Mouse (Mus musculus): Measurements from ENCODE around the gene Daam1. TPM values are rescaled to one million over a fixed set of nuclear protein-coding genes. Genes with fewer than 3 reads are reported as not detected.

The Daam1 gene
- polyA plus RNA-seq, 1 experiment from 2014 or later, result 26.5 TPM

DNA sequence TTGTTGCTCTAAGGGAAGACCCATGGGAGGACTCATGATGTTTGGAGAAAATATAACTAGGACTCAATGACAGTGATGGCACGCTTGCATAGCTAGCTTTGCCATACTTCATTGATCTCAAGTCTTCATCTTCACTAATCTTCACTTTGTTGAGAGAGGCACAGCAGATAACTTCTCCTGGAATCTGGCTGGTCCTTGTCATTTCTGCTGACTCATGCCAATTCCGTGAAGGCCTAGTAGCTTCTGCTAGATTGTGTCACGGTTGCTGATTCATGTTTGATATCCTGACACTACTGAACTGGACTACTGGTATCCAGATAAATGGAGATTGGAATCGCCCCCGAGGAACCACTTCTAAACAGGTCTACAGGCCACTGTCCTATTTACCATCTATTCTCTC is 192.7 kb downstream of the Daam1 start:
- WGBS, result over 99% methylated on average over 5 of the region's 5 CpGs
- 0 out of 2 replicates have a peak, but pooled peaks cover 4% of the 10 kb centered on the region for H3K4me1 ChIP-seq (replicated peaks)
- no peak overlapping the region for H3K27ac ChIP-seq (replicated peaks)
- H3K36me3 ChIP-seq, result no peaks in the 10 kb centered on the region
- H3K4me2 ChIP-seq, result no peak overlapping the region
- ATAC-seq (ENCODE audit: low FRiP score, low read depth), result no peak
- H3K9me3 ChIP-seq, result no peaks in the 10 kb centered on the region
- no peak overlapping the region for H3K9ac ChIP-seq
- no peak overlapping the region for H3K4me3 ChIP-seq
- no peaks in the 10 kb centered on the region for H3K27me3 ChIP-seq

DNA sequence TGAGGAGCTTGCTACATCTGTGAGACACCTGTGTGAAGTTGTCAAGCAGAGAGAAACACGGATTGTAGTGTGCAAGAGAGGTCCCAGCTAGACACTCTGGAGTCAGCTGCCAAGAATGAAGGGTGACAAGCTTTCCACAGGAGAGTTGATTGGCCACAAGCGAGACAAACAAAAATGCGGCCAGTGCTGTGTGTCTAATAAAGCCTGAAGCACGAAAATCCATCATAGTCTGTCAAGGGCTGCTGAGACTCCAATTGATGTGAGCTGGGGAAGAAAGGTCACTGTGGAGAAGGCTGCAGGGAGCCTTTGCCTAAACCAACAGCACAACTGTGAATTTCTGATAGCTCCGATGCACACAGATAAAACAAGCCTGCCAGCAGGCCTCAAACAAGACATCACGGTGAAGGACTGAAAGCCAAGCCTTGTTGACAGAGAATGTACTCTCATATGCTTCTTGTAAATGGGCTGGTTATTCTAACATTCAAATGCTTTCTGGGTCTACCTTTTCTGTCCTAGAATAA is 194.5 kb downstream of the Daam1 start:
- Histone ChIP-seq H3K36me3 (no peaks in the 10 kb centered on the region), H3K4me1 (replicated peaks) (0 out of 2 replicates have a peak, but pooled peaks cover 4% of the 10 kb centered on the region), H3K9me3 (no peaks in the 10 kb centered on the region), H3K9ac (no peak overlapping the region), H3K27ac (replicated peaks) (no peak overlapping the region), H3K4me3 (no peak overlapping the region), H3K4me2 (no peak overlapping the region), H3K27me3 (no peaks in the 10 kb centered on the region)
- ATAC-seq (ENCODE audit: low FRiP score, low read depth), result peak; percentile 38; the same call in 1 of the 2 replicates
- WGBS, result 10% methylated on average over 6 of the region's 6 CpGs

DNA sequence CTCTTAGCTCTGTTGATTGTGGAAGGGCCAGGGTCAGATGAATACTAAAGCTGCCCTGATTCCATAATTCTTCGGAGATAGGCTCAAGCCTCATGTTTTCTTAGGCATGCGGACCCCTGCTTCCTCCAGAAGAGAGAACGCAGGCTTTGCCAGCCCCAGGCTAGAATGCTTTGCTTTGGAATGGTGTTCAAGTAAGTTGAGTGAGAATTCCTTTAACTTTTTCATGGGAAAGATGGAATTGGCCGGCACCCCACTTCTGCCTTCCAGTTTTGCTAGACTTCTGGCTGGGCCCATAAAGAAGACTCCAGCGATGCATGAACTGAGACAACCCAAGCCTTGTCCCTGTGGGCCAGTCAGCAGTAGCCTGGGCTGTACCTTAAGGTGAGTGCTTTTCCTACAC is 200.3 kb downstream of the Daam1 start:
- WGBS, result 85% methylated on average over 5 of the region's 5 CpGs
- no peaks in the 10 kb centered on the region for H3K27me3 ChIP-seq
- no peak for ATAC-seq (ENCODE audit: low FRiP score, low read depth)
- no peaks in the 10 kb centered on the region for H3K36me3 ChIP-seq
- no peaks in the 10 kb centered on the region for H3K9me3 ChIP-seq
- no peak overlapping the region for H3K9ac ChIP-seq
- H3K4me1 ChIP-seq (replicated peaks), result no peaks in the 10 kb centered on the region
- H3K27ac ChIP-seq (replicated peaks), result no peak overlapping the region
- H3K4me2 ChIP-seq, result no peak overlapping the region
- H3K4me3 ChIP-seq, result no peak overlapping the region

DNA sequence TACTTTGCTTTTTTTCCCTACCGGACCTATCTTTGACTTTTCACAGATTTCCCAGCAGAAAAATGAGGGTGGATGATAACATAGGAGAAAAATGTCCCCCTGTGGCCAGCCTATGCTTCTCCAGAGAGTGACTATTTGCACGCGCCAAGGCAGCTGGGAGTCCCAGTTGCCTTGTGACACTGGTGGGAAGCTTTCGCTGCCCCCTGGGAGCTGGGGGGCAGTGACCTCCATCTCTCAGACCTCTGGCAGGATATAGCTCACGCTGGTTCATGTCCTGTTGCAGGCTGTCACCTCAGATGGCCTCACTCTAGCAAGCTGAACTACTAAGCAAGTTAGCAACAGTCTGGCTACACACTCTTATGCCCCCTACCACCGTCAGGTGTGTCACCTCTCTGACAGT is 200.9 kb downstream of the Daam1 start:
- Histone ChIP-seq H3K9me3 (no peaks in the 10 kb centered on the region), H3K36me3 (no peaks in the 10 kb centered on the region), H3K27me3 (no peaks in the 10 kb centered on the region), H3K4me3 (no peak overlapping the region), H3K9ac (no peak overlapping the region), H3K4me2 (no peak overlapping the region), H3K27ac (replicated peaks) (no peak overlapping the region), H3K4me1 (replicated peaks) (no peaks in the 10 kb centered on the region)
- 83% methylated on average over 6 of the region's 6 CpGs for WGBS
- no peak for ATAC-seq (ENCODE audit: low FRiP score, low read depth)

DNA sequence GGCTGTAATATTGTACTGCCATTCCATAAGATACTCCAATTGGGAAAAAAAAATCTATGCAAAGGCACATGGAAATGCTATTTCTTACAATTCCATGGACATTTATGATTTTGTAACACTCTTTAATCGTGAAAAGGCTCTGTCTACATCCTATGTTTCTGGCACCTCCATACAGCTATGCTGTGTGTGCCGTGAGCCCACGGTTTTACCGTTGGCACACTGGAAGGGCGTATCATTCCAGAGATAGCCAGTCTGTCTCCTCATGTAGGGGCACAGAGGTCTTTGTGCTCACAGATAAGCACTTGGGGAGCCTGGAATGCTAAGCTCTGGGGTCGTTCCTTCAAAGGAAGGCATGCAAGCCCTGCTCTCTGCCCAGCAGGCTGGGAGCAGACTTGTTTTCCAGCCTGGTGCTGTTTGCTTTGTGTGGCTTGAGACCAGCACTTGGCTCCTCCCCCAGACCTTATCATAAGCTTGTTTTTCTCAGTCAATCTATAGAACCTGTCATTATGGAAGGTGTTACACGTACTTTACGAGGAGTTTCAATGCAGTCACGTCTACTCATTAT is 205.3 kb downstream of the Daam1 start:
- Histone ChIP-seq H3K9ac (no peak overlapping the region), H3K4me3 (no peak overlapping the region), H3K36me3 (no peaks in the 10 kb centered on the region), H3K9me3 (peaks cover 3% of the 10 kb centered on the region; the same call in 1 of the 2 replicates), H3K27ac (replicated peaks) (no peak overlapping the region), H3K4me1 (replicated peaks) (no peaks in the 10 kb centered on the region), H3K27me3 (no peaks in the 10 kb centered on the region), H3K4me2 (no peak overlapping the region)
- ATAC-seq (ENCODE audit: low FRiP score, low read depth), result no peak
- WGBS, result 77% methylated on average over 9 of the region's 9 CpGs

DNA sequence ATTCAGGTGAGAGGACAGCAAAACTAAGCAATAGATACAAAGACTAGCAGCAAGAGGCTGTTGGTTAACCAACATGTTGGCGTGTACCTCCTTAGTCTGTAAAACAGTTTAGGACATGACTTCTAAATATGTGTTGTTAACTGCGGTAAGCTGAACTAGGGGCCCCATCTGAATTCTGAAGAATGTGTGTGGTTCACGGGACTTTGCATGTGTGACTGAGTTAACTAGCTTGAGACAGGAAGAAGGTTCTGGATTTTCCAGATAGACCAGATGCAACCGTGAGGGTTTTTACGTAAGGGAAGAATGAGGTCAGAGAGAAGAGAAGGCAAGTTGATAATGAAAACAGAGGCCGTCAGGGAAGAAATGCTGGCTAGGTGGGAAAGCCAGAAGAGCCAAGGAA is 206.2 kb downstream of the Daam1 start:
- Histone ChIP-seq H3K36me3 (no peaks in the 10 kb centered on the region), H3K4me3 (no peak overlapping the region), H3K27me3 (no peaks in the 10 kb centered on the region), H3K4me1 (replicated peaks) (no peaks in the 10 kb centered on the region), H3K9me3 (peaks cover 3% of the 10 kb centered on the region; the same call in 1 of the 2 replicates), H3K4me2 (no peak overlapping the region), H3K9ac (no peak overlapping the region), H3K27ac (replicated peaks) (no peak overlapping the region)
- 97% methylated on average over 6 of the region's 6 CpGs for WGBS
- no peak for ATAC-seq (ENCODE audit: low FRiP score, low read depth)

DNA sequence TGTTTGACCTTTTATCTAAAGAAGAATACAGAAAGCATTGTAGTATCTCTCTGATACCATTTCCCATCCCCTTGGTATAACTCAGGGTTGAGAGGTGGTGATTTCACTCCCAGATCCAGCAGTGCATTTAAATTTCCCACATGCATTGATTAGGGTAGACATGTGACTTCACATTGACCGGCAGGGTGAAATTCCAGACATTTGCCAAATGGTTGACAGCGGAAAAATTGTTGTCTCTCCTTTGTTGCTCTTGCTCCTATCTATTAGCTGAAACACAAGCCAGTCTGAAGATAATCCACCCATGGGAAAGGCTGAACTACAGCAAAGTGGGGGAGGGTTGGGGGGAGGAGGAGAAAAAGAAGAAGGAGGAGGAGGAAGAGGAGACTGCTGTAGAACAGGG is 208.0 kb downstream of the Daam1 start:
- Histone ChIP-seq H3K4me3 (no peak overlapping the region), H3K9me3 (peaks cover 3% of the 10 kb centered on the region; the same call in 1 of the 2 replicates), H3K27ac (replicated peaks) (no peak overlapping the region), H3K9ac (no peak overlapping the region), H3K4me2 (no peak overlapping the region), H3K36me3 (no peaks in the 10 kb centered on the region), H3K27me3 (no peaks in the 10 kb centered on the region), H3K4me1 (replicated peaks) (no peaks in the 10 kb centered on the region)
- ATAC-seq (ENCODE audit: low FRiP score, low read depth), result no peak
- WGBS, result 52% methylated on average over 2 of the region's 2 CpGs

DNA sequence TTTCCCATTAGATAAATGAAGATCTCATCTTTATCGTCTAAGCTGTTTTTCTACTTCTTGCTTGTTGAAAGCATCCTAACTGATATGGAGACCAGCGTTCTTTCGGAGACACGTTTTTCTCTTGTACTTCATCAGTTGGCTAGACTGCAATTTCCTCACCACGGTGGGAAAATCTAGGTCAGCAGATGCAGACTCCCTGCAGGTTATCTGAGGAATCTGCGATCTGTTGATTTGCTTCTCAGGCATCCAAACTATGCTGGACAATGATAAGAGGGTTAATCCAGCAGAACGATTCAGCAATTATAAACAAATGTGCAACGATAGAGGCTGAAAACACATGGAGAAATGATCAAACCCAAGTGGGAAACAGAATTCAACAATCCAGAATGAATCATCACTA is 208.6 kb downstream of the Daam1 start:
- Histone ChIP-seq H3K4me1 (replicated peaks) (no peaks in the 10 kb centered on the region), H3K9ac (no peak overlapping the region), H3K4me2 (no peak overlapping the region), H3K27ac (replicated peaks) (no peak overlapping the region), H3K27me3 (no peaks in the 10 kb centered on the region), H3K36me3 (no peaks in the 10 kb centered on the region), H3K4me3 (no peak overlapping the region), H3K9me3 (peaks cover 3% of the 10 kb centered on the region; the same call in 1 of the 2 replicates)
- WGBS, result 75% methylated on average over 8 of the region's 8 CpGs
- ATAC-seq (ENCODE audit: low FRiP score, low read depth), result no peak

DNA sequence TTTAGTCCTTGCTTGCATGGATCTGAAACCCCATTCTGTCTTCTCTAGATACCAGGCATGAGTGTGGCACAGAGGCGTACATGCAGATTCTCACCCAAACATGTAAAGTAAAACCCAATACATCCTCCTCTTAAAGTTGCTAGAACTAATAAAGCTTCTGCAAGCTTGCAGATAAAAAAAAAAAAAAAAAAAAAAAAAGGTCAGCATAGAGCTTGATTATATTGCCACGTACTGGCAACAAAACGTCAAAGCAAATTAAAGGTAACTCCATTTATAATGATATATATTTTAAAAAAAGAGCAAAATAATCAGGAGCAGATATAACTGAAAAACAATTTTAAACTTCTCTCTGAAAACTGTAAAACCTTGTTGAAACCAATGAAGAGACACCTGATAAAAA is 210.4 kb downstream of the Daam1 start:
- H3K27ac ChIP-seq (replicated peaks), result no peak overlapping the region
- no peaks in the 10 kb centered on the region for H3K4me1 ChIP-seq (replicated peaks)
- H3K4me3 ChIP-seq, result no peak overlapping the region
- no peak for ATAC-seq (ENCODE audit: low FRiP score, low read depth)
- H3K9me3 ChIP-seq, result peaks cover 3% of the 10 kb centered on the region; the same call in 1 of the 2 replicates
- 94% methylated on average over 3 of the region's 3 CpGs for WGBS
- H3K4me2 ChIP-seq, result no peak overlapping the region
- H3K36me3 ChIP-seq, result no peaks in the 10 kb centered on the region
- H3K9ac ChIP-seq, result no peak overlapping the region
- no peaks in the 10 kb centered on the region for H3K27me3 ChIP-seq

Other genes starting within 250 kb of the Daam1 start
- 6.7 and 8.4 TPM in 2 replicates for gene Gpr135, start 240.0 kb downstream of the Daam1 start, polyA plus RNA-seq (2015; fragmentation: Nextera tagmentation; extraction: Ambion mirVana)

Data from hindbrain, embryonic 15.5 days (tissue).